40 mouse cellular contexts compared by ENCODE assay signal in genomic region chr5:45441124-45441523, GRCm38 (mm10). TPM values are rescaled to one million over a fixed set of nuclear protein-coding genes. Genes with fewer than 3 reads are reported as not detected.
DNase-seq lines count a peak whose midpoint lies in the region; ATAC-seq and TF ChIP-seq lines count a peak whose summit lies in the region.
"Had no signal": no experiment of that assay in that cellular context is flagged by ENCODE, and none has a peak within 500 bp of the region (broad histone marks: within the 10 kb centered on the region; RNA-seq: fewer than 3 reads in every experiment).

No protein-coding gene starts in this region.

- H3K27ac ChIP-seq in heart, postnatal 0 days (ENCODE audit: low read depth), result no peak overlapping the region
- H3K27ac ChIP-seq in heart, embryonic 11.5 days (ENCODE audit: low read depth, low read length), result no peak overlapping the region
- H3K27ac ChIP-seq in liver, postnatal 0 days (ENCODE audit: low read depth), result peak overlapping the region; percentile 59
- no peak overlapping the region for H3K27ac ChIP-seq in midbrain, postnatal 0 days (ENCODE audit: low read depth, low read length)
- H3K27ac ChIP-seq: embryonic facial prominence, embryonic 13.5 days; forebrain, embryonic 10.5 days; forebrain, embryonic 15.5 days; heart, adult 2 months; hindbrain, embryonic 14.5 days; kidney, postnatal 0 days; limb, embryonic 10.5 days; limb, embryonic 15.5 days; macrophage; midbrain, embryonic 13.5 days; stomach, embryonic 15.5 days had no signal

- H3K4me3 ChIP-seq in heart, postnatal 0 days (ENCODE audit: low read depth, low read length), result no peak overlapping the region
- H3K4me3 ChIP-seq in heart, embryonic 11.5 days (ENCODE audit: low read depth, low read length), result no peak overlapping the region
- H3K4me3 ChIP-seq in liver, postnatal 0 days (ENCODE audit: low read depth, low read length), result no peak overlapping the region
- no peak overlapping the region for H3K4me3 ChIP-seq in midbrain, postnatal 0 days (ENCODE audit: low read depth, low read length)
- H3K4me3 ChIP-seq: embryonic facial prominence, embryonic 13.5 days; forebrain, embryonic 10.5 days; forebrain, embryonic 15.5 days; heart, adult 2 months; limb, embryonic 10.5 days; limb, embryonic 15.5 days; midbrain, embryonic 13.5 days; stomach, embryonic 15.5 days had no signal

- no peaks in the 10 kb centered on the region for H3K9me3 ChIP-seq in heart, postnatal 0 days (replicated peaks; ENCODE audit: control insufficient read depth, low read length)
- no peaks in the 10 kb centered on the region for H3K9me3 ChIP-seq in heart, embryonic 11.5 days (replicated peaks; ENCODE audit: control insufficient read depth, low read length)
- H3K9me3 ChIP-seq in liver, postnatal 0 days (ENCODE audit: low read length), result no peaks in the 10 kb centered on the region
- H3K9me3 ChIP-seq in midbrain, postnatal 0 days (ENCODE audit: low read length), result no peaks in the 10 kb centered on the region
- H3K9me3 ChIP-seq: embryonic facial prominence, embryonic 13.5 days; forebrain, embryonic 10.5 days; forebrain, embryonic 15.5 days; limb, embryonic 10.5 days; limb, embryonic 15.5 days; midbrain, embryonic 13.5 days; stomach, embryonic 15.5 days had no signal

- H3K9ac ChIP-seq in heart, postnatal 0 days (replicated peaks; ENCODE audit: low read depth, low read length), result no peak overlapping the region
- no peak overlapping the region for H3K9ac ChIP-seq in heart, embryonic 11.5 days (ENCODE audit: low read depth, low read length)
- no peak overlapping the region for H3K9ac ChIP-seq in liver, postnatal 0 days (replicated peaks)
- H3K9ac ChIP-seq in midbrain, postnatal 0 days (replicated peaks; ENCODE audit: low read length, poor library complexity, severe bottlenecking), result no peak overlapping the region
- H3K9ac ChIP-seq: embryonic facial prominence, embryonic 13.5 days; forebrain, embryonic 15.5 days; hindbrain, embryonic 14.5 days; limb, embryonic 15.5 days; midbrain, embryonic 13.5 days; stomach, embryonic 15.5 days had no signal

- peaks cover 64% of the 10 kb centered on the region for H3K36me3 ChIP-seq in heart, postnatal 0 days (replicated peaks; ENCODE audit: control insufficient read depth, insufficient read depth, low read length)
- 0 out of 2 replicates have a peak, but pooled peaks cover 3% of the 10 kb centered on the region for H3K36me3 ChIP-seq in heart, embryonic 11.5 days (ENCODE audit: control insufficient read depth, insufficient read depth, low read length)
- H3K36me3 ChIP-seq in liver, postnatal 0 days (replicated peaks; ENCODE audit: insufficient read depth, low read length), result peaks cover 14% of the 10 kb centered on the region
- peaks cover 9% of the 10 kb centered on the region; the same call in 1 of the 2 replicates for H3K36me3 ChIP-seq in midbrain, postnatal 0 days (ENCODE audit: insufficient read depth, low read length)

- peak; percentile 30; the same call in 1 of the 2 replicates for ATAC-seq in heart, postnatal 0 days (ENCODE audit: insufficient read depth, low read depth)
- ATAC-seq in heart, embryonic 11.5 days (replicated peaks; ENCODE audit: insufficient number of reproducible peaks, low FRiP score, low TSS enrichment), result no peak
- no peak for ATAC-seq in liver, postnatal 0 days
- no peak for ATAC-seq in midbrain, postnatal 0 days (ENCODE audit: low FRiP score)
- ATAC-seq: activated CD4-positive, CD25-positive, alpha-beta regulatory T cell, adult 4 months; forebrain, embryonic 15.5 days; midbrain, embryonic 13.5 days had no signal

- DNase-seq in adrenal gland, adult (ENCODE audit: inconsistent age in 2 of 2, low spot score in 1 of 2), result peak; percentile 23 to 75
- DNase-seq in adrenal gland, postnatal 4 days (ENCODE audit: low spot score in 2 of 2), result no peak
- no peak for DNase-seq in heart, postnatal 0 days (ENCODE audit: low spot score)
- DNase-seq in liver, postnatal 0 days, result no peak
- DNase-seq in liver, result no peak
- peak; percentile 69 for DNase-seq in yolk sac, embryonic 10.5 days (ENCODE audit: low spot score)
- no peak for DNase-seq in midbrain, postnatal 0 days (ENCODE audit: low spot score)
- DNase-seq: cerebellum, adult 11-12 months; cerebellum, adult 9-11 months; gastrocnemius, postnatal 25 days; kidney, adult 8-10 months; layer of hippocampus, postnatal 36 days; lung, adult 2 months; lung, postnatal 10 days; right cerebral cortex, postnatal 25 days; thymus, adult 18-20 months; thymus, postnatal 25 days had no signal

- H3K4me2 ChIP-seq in heart, postnatal 0 days (ENCODE audit: low read depth, low read length), result no peak overlapping the region
- no peak overlapping the region for H3K4me2 ChIP-seq in heart, embryonic 11.5 days
- no peak overlapping the region for H3K4me2 ChIP-seq in liver, postnatal 0 days (ENCODE audit: low read depth, low read length)
- no peak overlapping the region for H3K4me2 ChIP-seq in midbrain, postnatal 0 days (ENCODE audit: low read depth, low read length, poor library complexity, severe bottlenecking)
- H3K4me2 ChIP-seq: embryonic facial prominence, embryonic 13.5 days; forebrain, embryonic 15.5 days; hindbrain, embryonic 14.5 days; limb, embryonic 15.5 days; midbrain, embryonic 13.5 days; stomach, embryonic 15.5 days had no signal

- no peak for TF ChIP-seq EP300 in heart, postnatal 0 days (IDR thresholded peaks at IDR 0.05; ENCODE audit: low read depth)
- TF ChIP-seq EP300 in liver, postnatal 0 days (IDR thresholded peaks at IDR 0.05; ENCODE audit: low read depth), result peak; percentile 58

- H3K27me3 ChIP-seq in heart, postnatal 0 days (ENCODE audit: control insufficient read depth, insufficient read depth, low read length), result no peaks in the 10 kb centered on the region
- peaks cover 4% of the 10 kb centered on the region; the same call in 1 of the 2 replicates for H3K27me3 ChIP-seq in heart, embryonic 11.5 days (ENCODE audit: control insufficient read depth, insufficient read depth, low read length)
- no peaks in the 10 kb centered on the region for H3K27me3 ChIP-seq in liver, postnatal 0 days (ENCODE audit: insufficient read depth, low read length)
- H3K27me3 ChIP-seq in midbrain, postnatal 0 days (ENCODE audit: insufficient read depth, low read length), result no peaks in the 10 kb centered on the region
- H3K27me3 ChIP-seq: CH12.LX; embryonic facial prominence, embryonic 13.5 days; forebrain, embryonic 15.5 days; limb, embryonic 15.5 days; midbrain, embryonic 13.5 days; stomach, embryonic 15.5 days had no signal

- WGBS in heart, postnatal 0 days, result 28% methylated on average over 3 of the region's 3 CpGs
- 62% methylated on average over 3 of the region's 3 CpGs for WGBS in heart, embryonic 11.5 days (ENCODE audit: insufficient replicate concordance)
- WGBS in liver, postnatal 0 days (ENCODE audit: insufficient replicate concordance), result 47% methylated on average over 3 of the region's 3 CpGs
- WGBS in midbrain, postnatal 0 days, result 91% methylated on average over 3 of the region's 3 CpGs

- H3K4me1 ChIP-seq in heart, postnatal 0 days (ENCODE audit: control insufficient read depth, insufficient read depth), result no peaks in the 10 kb centered on the region
- peaks cover 5% of the 10 kb centered on the region; the same call in 1 of the 2 replicates for H3K4me1 ChIP-seq in heart, embryonic 11.5 days (ENCODE audit: control insufficient read depth, insufficient read depth, low read length)
- H3K4me1 ChIP-seq in liver, postnatal 0 days (ENCODE audit: insufficient read depth), result peaks cover 4% of the 10 kb centered on the region; the same call in 1 of the 2 replicates
- no peaks in the 10 kb centered on the region for H3K4me1 ChIP-seq in midbrain, postnatal 0 days (ENCODE audit: insufficient read depth, low read length)
- H3K4me1 ChIP-seq: forebrain, embryonic 10.5 days; forebrain, embryonic 15.5 days; stomach, embryonic 15.5 days had no signal

- no peak for TF ChIP-seq CTCF in heart, postnatal 0 days (IDR thresholded peaks at IDR 0.05; ENCODE audit: low read depth)
- no peak for TF ChIP-seq CTCF in liver, postnatal 0 days (IDR thresholded peaks at IDR 0.05; ENCODE audit: low read depth)
- no peak for TF ChIP-seq CTCF in midbrain, postnatal 0 days (IDR thresholded peaks at IDR 0.05)

RNA-seq across cellular contexts. Expression of gene Qdpr, which starts 8.9 kb away (rescaled TPM):
- total RNA-seq in adrenal gland, postnatal 4 days (2021), result 100 to 1,000 TPM; 157 to 158 TPM
- total RNA-seq in heart, postnatal 0 days (2014; rRNA removed; ENCODE audit: low replicate concordance), result 35.4 and 51.6 TPM in 2 replicates
- 106 and 107 TPM in 2 replicates for polyA plus RNA-seq in heart, postnatal 0 days (2015; fragmentation: Nextera tagmentation; extraction: Ambion mirVana)
- 82.5 and 84.0 TPM in 2 replicates for polyA plus RNA-seq in heart, embryonic 11.5 days (2014; fragmentation: Nextera tagmentation; extraction: Ambion mirVana)
- polyA plus RNA-seq in liver, postnatal 0 days (2015; fragmentation: Nextera tagmentation; extraction: Ambion mirVana), result 202 and 206 TPM in 2 replicates
- total RNA-seq in midbrain, postnatal 0 days (2014; rRNA removed), result 37.3 and 40.0 TPM in 2 replicates
- polyA plus RNA-seq in midbrain, postnatal 0 days (2015; fragmentation: Nextera tagmentation; extraction: Ambion mirVana), result 139 and 147 TPM in 2 replicates

RNA-seq across cellular contexts. Expression of gene Clrn2, which starts 12.4 kb away (rescaled TPM):
- not detected for total RNA-seq in adrenal gland, postnatal 4 days (2021)
- not detected in 2 replicates for total RNA-seq in heart, postnatal 0 days (2014; rRNA removed; ENCODE audit: low replicate concordance)
- not detected in 2 replicates for polyA plus RNA-seq in heart, postnatal 0 days (2015; fragmentation: Nextera tagmentation; extraction: Ambion mirVana)
- not detected in 2 replicates for polyA plus RNA-seq in heart, embryonic 11.5 days (2014; fragmentation: Nextera tagmentation; extraction: Ambion mirVana)
- polyA plus RNA-seq in liver, postnatal 0 days (2015; fragmentation: Nextera tagmentation; extraction: Ambion mirVana), result not detected in 2 replicates
- total RNA-seq in midbrain, postnatal 0 days (2014; rRNA removed), result 0.27 TPM in 1 of 2 replicates, not detected in the other
- not detected in 2 replicates for polyA plus RNA-seq in midbrain, postnatal 0 days (2015; fragmentation: Nextera tagmentation; extraction: Ambion mirVana)
- total RNA-seq: CH12.LX; ES-E14; gastrocnemius, adult 18-20 months; gastrocnemius, postnatal 25 days; heart, adult 2 months; heart, postnatal 36 days; megakaryocyte-erythroid progenitor cell, adult 5-6 weeks; monocyte, adult 5-6 weeks had no signal
- polyA plus RNA-seq: activated CD4-positive, CD25-positive, alpha-beta regulatory T cell, adult 4 months; C2C12; embryonic facial prominence, embryonic 13.5 days; heart, adult 2 months; heart, embryonic 14.5 days; kidney, postnatal 0 days; large intestine, adult 2 months; limb, embryonic 10.5 days; limb, embryonic 15.5 days; lung, adult 2 months; macrophage; midbrain, embryonic 13.5 days; neural tube, embryonic 14.5 days; stomach, embryonic 15.5 days had no signal

RNA-seq across cellular contexts. Expression of gene Lap3, which starts 52.0 kb away (rescaled TPM):
- 10 to 100 TPM; 84.4 to 84.7 TPM for total RNA-seq in adrenal gland, postnatal 4 days (2021)
- total RNA-seq in heart, postnatal 0 days (2014; rRNA removed; ENCODE audit: low replicate concordance), result 28.7 and 37.6 TPM in 2 replicates
- 56.0 and 57.2 TPM in 2 replicates for polyA plus RNA-seq in heart, postnatal 0 days (2015; fragmentation: Nextera tagmentation; extraction: Ambion mirVana)
- 83.1 and 83.8 TPM in 2 replicates for polyA plus RNA-seq in heart, embryonic 11.5 days (2014; fragmentation: Nextera tagmentation; extraction: Ambion mirVana)
- polyA plus RNA-seq in liver, postnatal 0 days (2015; fragmentation: Nextera tagmentation; extraction: Ambion mirVana), result 50.3 and 50.8 TPM in 2 replicates
- total RNA-seq in midbrain, postnatal 0 days (2014; rRNA removed), result 20.9 and 23.9 TPM in 2 replicates
- 27.7 and 29.7 TPM in 2 replicates for polyA plus RNA-seq in midbrain, postnatal 0 days (2015; fragmentation: Nextera tagmentation; extraction: Ambion mirVana)

Comparison
In these comparisons a context has a peak if more than half of its experiments do, and no peak if none do; other contexts are left out.
1. DNase-seq: peak in adrenal gland, adult (2 of 2) and yolk sac, embryonic 10.5 days (single experiment); none in adrenal gland, postnatal 4 days (0 of 2), heart, postnatal 0 days (single experiment), liver, postnatal 0 days (single experiment), liver (single experiment) and midbrain, postnatal 0 days (single experiment).